ENCODE assay signal across 14 mouse cellular contexts in the genomic region with DNA sequence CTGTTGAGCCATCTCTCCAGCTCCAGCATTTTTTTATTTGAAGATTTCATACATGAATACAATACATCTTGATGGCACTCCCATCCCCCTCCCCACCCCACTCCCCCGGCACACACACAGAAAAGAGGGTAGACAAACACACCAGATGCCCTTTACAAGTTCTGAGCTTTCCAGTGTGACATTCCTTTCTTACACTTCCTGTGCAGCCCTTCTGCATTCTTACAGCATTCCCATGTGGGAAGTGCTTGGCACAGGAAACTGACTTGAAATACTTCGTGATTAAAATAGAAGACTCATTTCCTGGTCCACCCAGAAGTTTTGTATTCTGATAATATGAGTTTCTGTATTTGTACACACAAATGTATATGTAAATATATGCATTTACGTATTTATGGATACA. TPM values are rescaled to one million over a fixed set of nuclear protein-coding genes. Genes with fewer than 3 reads are reported as not detected.
A peak's percentile ranks its signal among the peaks of the same experiment; 100 is the strongest.
DNase-seq lines count a peak whose midpoint lies in the region; ATAC-seq lines count a peak whose summit lies in the region.
"Had no signal": no experiment of that assay in that cellular context is flagged by ENCODE, and none has a peak within 500 bp of the region (broad histone marks: within the 10 kb centered on the region; RNA-seq: fewer than 3 reads in every experiment).

No protein-coding gene starts in this region.

- no peaks in the 10 kb centered on the region for H3K36me3 ChIP-seq in embryonic facial prominence, embryonic 14.5 days (ENCODE audit: control insufficient read depth, insufficient read depth, low read length)
- H3K36me3 ChIP-seq in embryonic facial prominence, embryonic 10.5 days (replicated peaks), result no peaks in the 10 kb centered on the region
- no peaks in the 10 kb centered on the region for H3K36me3 ChIP-seq in heart, embryonic 14.5 days (ENCODE audit: control insufficient read depth, insufficient read depth, low read length)
- H3K36me3 ChIP-seq: hindbrain, embryonic 12.5 days; liver, embryonic 15.5 days had no signal

- H3K4me3 ChIP-seq in embryonic facial prominence, embryonic 14.5 days (ENCODE audit: low read depth, low read length), result no peak overlapping the region
- H3K4me3 ChIP-seq in embryonic facial prominence, embryonic 10.5 days, result no peak overlapping the region
- no peak overlapping the region for H3K4me3 ChIP-seq in heart, embryonic 14.5 days (ENCODE audit: control insufficient read depth in 1 of 2, insufficient read depth in 1 of 2, low read depth in 1 of 2, low read length in 2 of 2)
- H3K4me3 ChIP-seq: hindbrain, embryonic 12.5 days; liver, embryonic 15.5 days had no signal

- H3K9me3 ChIP-seq in embryonic facial prominence, embryonic 14.5 days (ENCODE audit: control insufficient read depth, low read length), result no peaks in the 10 kb centered on the region
- H3K9me3 ChIP-seq in embryonic facial prominence, embryonic 10.5 days, result no peaks in the 10 kb centered on the region
- H3K9me3 ChIP-seq in heart, embryonic 14.5 days (ENCODE audit: control insufficient read depth, low read length), result no peaks in the 10 kb centered on the region
- H3K9me3 ChIP-seq: hindbrain, embryonic 12.5 days; liver, embryonic 15.5 days had no signal

- H3K9ac ChIP-seq in embryonic facial prominence, embryonic 14.5 days (ENCODE audit: low read depth, low read length), result no peak overlapping the region
- no peak overlapping the region for H3K9ac ChIP-seq in heart, embryonic 14.5 days (ENCODE audit: low read length)
- H3K9ac ChIP-seq: hindbrain, embryonic 12.5 days; liver, embryonic 15.5 days had no signal

- no peak for ATAC-seq in embryonic facial prominence, embryonic 14.5 days (ENCODE audit: low read depth)
- ATAC-seq in heart, embryonic 14.5 days (ENCODE audit: insufficient number of reproducible peaks, insufficient read depth, low FRiP score, low read depth), result no peak

- peak; percentile 55 for DNase-seq in embryonic facial prominence, embryonic 14.5 days (ENCODE audit: low spot score)
- DNase-seq in embryonic facial prominence, embryonic 10.5 days (ENCODE audit: low spot score), result no peak
- peak; percentile 13 to 33 for DNase-seq in left cerebral cortex, adult 9 months (ENCODE audit: low spot score in 2 of 2)
- no peak for DNase-seq in left cerebral cortex, postnatal 4 days
- DNase-seq in lung, postnatal 25 days (ENCODE audit: low spot score), result peak; percentile 28
- DNase-seq in MN1 (ENCODE audit: low spot score), result no peak
- DNase-seq in ovary, adult 18-20 months (ENCODE audit: low spot score), result no peak
- DNase-seq: cerebellum, postnatal 36 days had no signal

- H3K4me1 ChIP-seq in embryonic facial prominence, embryonic 14.5 days (ENCODE audit: control insufficient read depth, insufficient read depth, low read length), result no peaks in the 10 kb centered on the region
- H3K4me1 ChIP-seq in embryonic facial prominence, embryonic 10.5 days, result no peaks in the 10 kb centered on the region
- peaks cover 16 to 45% of the 10 kb centered on the region in 2 experiments for H3K4me1 ChIP-seq in heart, embryonic 14.5 days (ENCODE audit: control insufficient read depth in 2 of 2, insufficient read depth in 2 of 2, low read length in 2 of 2)
- H3K4me1 ChIP-seq: hindbrain, embryonic 12.5 days; liver, embryonic 15.5 days had no signal

- WGBS in embryonic facial prominence, embryonic 14.5 days, result 44% methylated on average over 3 of the region's 3 CpGs
- WGBS in embryonic facial prominence, embryonic 10.5 days, result 54% methylated on average over 3 of the region's 3 CpGs
- WGBS in heart, embryonic 14.5 days, result 33% methylated on average over 3 of the region's 3 CpGs

- H3K27ac ChIP-seq in embryonic facial prominence, embryonic 14.5 days (replicated peaks; ENCODE audit: low read depth, low read length), result no peak overlapping the region
- no peak overlapping the region for H3K27ac ChIP-seq in embryonic facial prominence, embryonic 10.5 days (replicated peaks)
- H3K27ac ChIP-seq in heart, embryonic 14.5 days (replicated peaks in 1 of 2; ENCODE audit: control insufficient read depth in 1 of 2, insufficient read depth in 1 of 2, low read depth in 2 of 2, low read length in 2 of 2), result peak overlapping the region; percentile 62 to 64; a peak in 3 of 4 replicates
- H3K27ac ChIP-seq: hindbrain, embryonic 12.5 days; liver, embryonic 15.5 days had no signal

- intact Hi-C loops in left cerebral cortex, postnatal 4 days (cut with DNase I), result no loop called here

- H3K27me3 ChIP-seq in embryonic facial prominence, embryonic 14.5 days (replicated peaks; ENCODE audit: control insufficient read depth, insufficient read depth, low read length), result no peaks in the 10 kb centered on the region
- H3K27me3 ChIP-seq in embryonic facial prominence, embryonic 10.5 days (replicated peaks; ENCODE audit: low read depth, poor library complexity, severe bottlenecking), result no peaks in the 10 kb centered on the region
- H3K27me3 ChIP-seq in heart, embryonic 14.5 days (ENCODE audit: control insufficient read depth, insufficient read depth, low read length), result no peaks in the 10 kb centered on the region
- H3K27me3 ChIP-seq: hindbrain, embryonic 12.5 days; liver, embryonic 15.5 days had no signal

- no peak overlapping the region for H3K4me2 ChIP-seq in embryonic facial prominence, embryonic 14.5 days (ENCODE audit: low read depth, low read length)
- no peak overlapping the region for H3K4me2 ChIP-seq in heart, embryonic 14.5 days (ENCODE audit: low read length)
- H3K4me2 ChIP-seq: hindbrain, embryonic 12.5 days; liver, embryonic 15.5 days had no signal

RNA-seq across cellular contexts. Expression of gene 4933415F23Rik, which starts 15.4 kb away (rescaled TPM):
- 0.13 TPM in 1 of 2 replicates, not detected in the other for polyA plus RNA-seq in embryonic facial prominence, embryonic 14.5 days (2014; fragmentation: Nextera tagmentation; extraction: Ambion mirVana)
- not detected in 2 replicates for polyA plus RNA-seq in embryonic facial prominence, embryonic 10.5 days (2016; fragmentation: Nextera tagmentation; extraction: Ambion mirVana)
- total RNA-seq in left cerebral cortex, postnatal 4 days (2021), result not detected
- not detected in 2 replicates for polyA plus RNA-seq in heart, embryonic 14.5 days (2014; fragmentation: Nextera tagmentation; extraction: Ambion mirVana)
- total RNA-seq: layer of hippocampus, postnatal 14 days had no signal
- polyA plus RNA-seq: C2C12; forebrain, embryonic 11.5 days; hindbrain, embryonic 12.5 days; liver, embryonic 15.5 days had no signal

Comparison
In these comparisons a context has a peak if more than half of its experiments do, and no peak if none do; other contexts are left out.
1. DNase-seq: peak in embryonic facial prominence, embryonic 14.5 days (single experiment), left cerebral cortex, adult 9 months (2 of 2) and lung, postnatal 25 days (single experiment); none in embryonic facial prominence, embryonic 10.5 days (single experiment), left cerebral cortex, postnatal 4 days (single experiment), MN1 (single experiment) and ovary, adult 18-20 months (single experiment).
2. H3K27ac ChIP-seq: peak in heart, embryonic 14.5 days (2 of 2); none in embryonic facial prominence, embryonic 14.5 days (single experiment) and embryonic facial prominence, embryonic 10.5 days (single experiment).